Mouse (Mus musculus) ovary, postnatal 14 days (tissue): ENCODE data around the gene Adgrd1.
"Not testable (repeated sequence)": the region's sequence is repeated elsewhere in the genome, so short reads cannot be mapped to it uniquely, and the experiment has no call there.

ENCODE experiments used
- DNase-seq: peaks from one replicate; pipeline ENCODE4 v3.0.0; 2022; ENCODE audit warnings: low spot score

Gene Adgrd1

GRCm38 (mm10) chr5:129093158-129093557 lies 3.4 kb upstream of the Adgrd1 start:
- no peak for DNase-seq

GRCm38 (mm10) chr5:129094236-129094635 lies 2.3 kb upstream of the Adgrd1 start:
- no peak for DNase-seq

- no peak for DNase-seq
Observed at GRCm38 (mm10) chr5:129104043-129104442, 7.5 kb downstream of the Adgrd1 start.

GRCm38 (mm10) chr5:129111729-129112128 lies 15.2 kb downstream of the Adgrd1 start:
- DNase-seq: no peak

GRCm38 (mm10) chr5:129113741-129114476 lies 17.4 kb downstream of the Adgrd1 start:
- no peak for DNase-seq

GRCm38 (mm10) chr5:129116299-129116698 lies 19.7 kb downstream of the Adgrd1 start:
- DNase-seq: no peak

GRCm38 (mm10) chr5:129117593-129118113 lies 21.1 kb downstream of the Adgrd1 start:
- DNase-seq: no peak

- no peak for DNase-seq
Observed at GRCm38 (mm10) chr5:129118523-129118922, 22.0 kb downstream of the Adgrd1 start.

- no peak for DNase-seq
Observed at GRCm38 (mm10) chr5:129119146-129119545, 22.6 kb downstream of the Adgrd1 start.

GRCm38 (mm10) chr5:129121654-129122285 lies 25.2 kb downstream of the Adgrd1 start:
- DNase-seq: no peak

GRCm38 (mm10) chr5:129122491-129122890 lies 25.9 kb downstream of the Adgrd1 start:
- DNase-seq: no peak

GRCm38 (mm10) chr5:129124070-129124828 lies 27.7 kb downstream of the Adgrd1 start:
- no peak for DNase-seq

- not testable (repeated sequence) for DNase-seq
Observed at GRCm38 (mm10) chr5:129128310-129128709, 31.8 kb downstream of the Adgrd1 start.

GRCm38 (mm10) chr5:129130301-129130700 lies 33.8 kb downstream of the Adgrd1 start:
- no peak for DNase-seq

- DNase-seq: no peak
Observed at GRCm38 (mm10) chr5:129137405-129137804, 40.9 kb downstream of the Adgrd1 start.

GRCm38 (mm10) chr5:129138576-129138975 lies 42.0 kb downstream of the Adgrd1 start:
- DNase-seq: no peak

- no peak for DNase-seq
Observed at GRCm38 (mm10) chr5:129142801-129143200, 46.3 kb downstream of the Adgrd1 start.

- DNase-seq: no peak
Observed at GRCm38 (mm10) chr5:129145307-129145935, 48.9 kb downstream of the Adgrd1 start.

- no peak for DNase-seq
Observed at GRCm38 (mm10) chr5:129146892-129147509, 50.5 kb downstream of the Adgrd1 start.

- DNase-seq: no peak
Observed at GRCm38 (mm10) chr5:129148485-129148884, 51.9 kb downstream of the Adgrd1 start.

- no peak for DNase-seq
Observed at GRCm38 (mm10) chr5:129155023-129155901, 58.7 kb downstream of the Adgrd1 start.
